ENCODE assay signal across 27 mouse cellular contexts in genomic region chr14:39117977-39118376, GRCm38 (mm10).
DNase-seq lines count a peak whose midpoint lies in the region; ATAC-seq lines count a peak whose summit lies in the region.
"Had no signal": no experiment of that assay in that cellular context is flagged by ENCODE, and none has a peak within 500 bp of the region (broad histone marks: within the 10 kb centered on the region; RNA-seq: fewer than 3 reads in every experiment).

No protein-coding gene starts in this region.

- no peaks in the 10 kb centered on the region for H3K4me1 ChIP-seq in kidney, embryonic 15.5 days
- H3K4me1 ChIP-seq in intestine, embryonic 15.5 days (replicated peaks), result no peaks in the 10 kb centered on the region
- no peaks in the 10 kb centered on the region for H3K4me1 ChIP-seq in forebrain, embryonic 15.5 days
- H3K4me1 ChIP-seq: embryonic facial prominence, embryonic 13.5 days; hindbrain, embryonic 12.5 days had no signal

- H3K4me3 ChIP-seq in kidney, embryonic 15.5 days (replicated peaks), result no peak overlapping the region
- H3K4me3 ChIP-seq in intestine, embryonic 15.5 days (replicated peaks), result no peak overlapping the region
- no peak overlapping the region for H3K4me3 ChIP-seq in forebrain, embryonic 15.5 days
- H3K4me3 ChIP-seq: embryonic facial prominence, embryonic 10.5 days; embryonic facial prominence, embryonic 13.5 days; erythroblast, embryonic 14.5 days; forebrain, embryonic 12.5 days; hindbrain, embryonic 12.5 days; hindbrain, embryonic 15.5 days had no signal

- H3K36me3 ChIP-seq in kidney, embryonic 15.5 days, result no peaks in the 10 kb centered on the region
- no peaks in the 10 kb centered on the region for H3K36me3 ChIP-seq in intestine, embryonic 15.5 days
- H3K36me3 ChIP-seq in forebrain, embryonic 15.5 days, result no peaks in the 10 kb centered on the region
- H3K36me3 ChIP-seq: embryonic facial prominence, embryonic 10.5 days; embryonic facial prominence, embryonic 13.5 days; forebrain, embryonic 12.5 days; G1E; hindbrain, embryonic 12.5 days; hindbrain, embryonic 15.5 days had no signal

- H3K27ac ChIP-seq in kidney, embryonic 15.5 days, result no peak overlapping the region
- no peak overlapping the region for H3K27ac ChIP-seq in intestine, embryonic 15.5 days
- no peak overlapping the region for H3K27ac ChIP-seq in forebrain, embryonic 15.5 days (replicated peaks)
- H3K27ac ChIP-seq: embryonic facial prominence, embryonic 10.5 days; embryonic facial prominence, embryonic 13.5 days; forebrain, embryonic 12.5 days; hindbrain, embryonic 12.5 days; hindbrain, embryonic 15.5 days had no signal

- ATAC-seq in kidney, embryonic 15.5 days (replicated peaks; ENCODE audit: low FRiP score), result no peak
- ATAC-seq in intestine, embryonic 15.5 days, result peak; percentile 66
- ATAC-seq in forebrain, embryonic 15.5 days (replicated peaks), result no peak
- ATAC-seq: forebrain, embryonic 16.5 days; Patski had no signal

- 65% methylated on average over 3 of the region's 3 CpGs for WGBS in kidney, embryonic 15.5 days
- WGBS in intestine, embryonic 15.5 days, result 39% methylated on average over 3 of the region's 3 CpGs
- 59% methylated on average over 3 of the region's 3 CpGs for WGBS in forebrain, embryonic 15.5 days

- DNase-seq in kidney, adult 11 months, result peak; percentile 12
- DNase-seq in kidney, adult 9 months, result peak; percentile 69
- DNase-seq in kidney, postnatal 14 days, result peak; percentile 2
- DNase-seq in embryo, embryonic 11 days, result no peak
- no peak for DNase-seq in right cerebral cortex, postnatal 10 days (ENCODE audit: low spot score in 2 of 2)
- DNase-seq: adrenal gland, postnatal 10 days; adrenal gland, postnatal 36 days; B cell, adult 2 months; cerebellum, adult 2 months; cerebellum, adult 9-11 months; cerebellum, postnatal 25 days; gastrocnemius, postnatal 10 days; gastrocnemius, postnatal 36 days had no signal

- H3K9me3 ChIP-seq in kidney, embryonic 15.5 days (replicated peaks), result no peaks in the 10 kb centered on the region
- no peaks in the 10 kb centered on the region for H3K9me3 ChIP-seq in intestine, embryonic 15.5 days
- no peaks in the 10 kb centered on the region for H3K9me3 ChIP-seq in forebrain, embryonic 15.5 days
- H3K9me3 ChIP-seq: embryonic facial prominence, embryonic 10.5 days; embryonic facial prominence, embryonic 13.5 days; forebrain, embryonic 12.5 days; G1E; hindbrain, embryonic 12.5 days; hindbrain, embryonic 15.5 days had no signal

- no peaks in the 10 kb centered on the region for H3K27me3 ChIP-seq in kidney, embryonic 15.5 days
- no peaks in the 10 kb centered on the region for H3K27me3 ChIP-seq in intestine, embryonic 15.5 days (replicated peaks)
- no peaks in the 10 kb centered on the region for H3K27me3 ChIP-seq in forebrain, embryonic 15.5 days
- H3K27me3 ChIP-seq: CH12.LX; embryonic facial prominence, embryonic 13.5 days; forebrain, embryonic 12.5 days; hindbrain, embryonic 12.5 days; hindbrain, embryonic 15.5 days; Patski had no signal

- no peak overlapping the region for H3K9ac ChIP-seq in kidney, embryonic 15.5 days
- no peak overlapping the region for H3K9ac ChIP-seq in intestine, embryonic 15.5 days
- no peak overlapping the region for H3K9ac ChIP-seq in forebrain, embryonic 15.5 days (replicated peaks)
- H3K9ac ChIP-seq: embryonic facial prominence, embryonic 13.5 days; forebrain, embryonic 12.5 days; hindbrain, embryonic 12.5 days; hindbrain, embryonic 15.5 days had no signal

- H3K4me2 ChIP-seq in kidney, embryonic 15.5 days, result no peak overlapping the region
- no peak overlapping the region for H3K4me2 ChIP-seq in intestine, embryonic 15.5 days (replicated peaks)
- H3K4me2 ChIP-seq in forebrain, embryonic 15.5 days (replicated peaks), result no peak overlapping the region
- H3K4me2 ChIP-seq: embryonic facial prominence, embryonic 13.5 days; forebrain, embryonic 12.5 days; heart, embryonic 11.5 days; hindbrain, embryonic 12.5 days; hindbrain, embryonic 15.5 days had no signal

Comparison
In these comparisons a context has a peak if more than half of its experiments do, and no peak if none do; other contexts are left out.
1. DNase-seq: peak in kidney, adult 11 months (single experiment), kidney, adult 9 months (single experiment) and kidney, postnatal 14 days (single experiment); none in embryo, embryonic 11 days (single experiment) and right cerebral cortex, postnatal 10 days (0 of 2).